Mouse (Mus musculus): ENCODE data around the gene Ptprk. TPM values are rescaled to one million over a fixed set of nuclear protein-coding genes. Genes with fewer than 3 reads are reported as not detected.
A peak's percentile ranks its signal among the peaks of the same experiment; 100 is the strongest.

Gene Ptprk
- polyA plus RNA-seq, 1 experiment: 28.0 TPM

DNA sequence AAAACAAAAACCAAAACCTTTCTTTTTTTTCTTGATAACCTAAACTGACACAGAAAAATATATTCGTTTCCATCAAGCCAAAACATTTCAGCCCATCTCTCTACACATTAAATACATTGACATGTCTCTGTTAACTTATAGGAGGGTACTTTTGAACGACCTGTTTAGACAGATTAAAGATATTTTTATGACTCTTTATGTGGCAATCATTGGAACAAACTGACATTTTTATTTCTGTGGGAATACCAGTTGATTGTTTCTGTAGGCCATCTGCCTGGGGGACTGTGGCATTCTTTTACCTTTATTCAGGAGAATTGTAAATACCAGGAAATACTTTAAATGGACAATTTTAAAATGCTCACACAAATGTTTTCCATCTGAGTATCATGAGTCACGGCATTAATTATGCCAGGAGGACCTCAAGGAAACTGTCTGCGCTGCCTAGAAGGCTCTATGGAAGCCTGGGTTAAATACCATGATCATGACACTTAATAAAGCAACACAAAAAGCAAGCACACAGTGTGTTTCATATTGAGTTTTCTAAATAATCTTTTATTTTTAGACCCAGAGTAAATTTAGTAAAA, 229.8 kb downstream of the Ptprk start:
- Histone ChIP-seq H3K4me3 (ENCODE audit: insufficient read depth, low read length) (no peak overlapping the region), H3K27ac (ENCODE audit: insufficient read depth, low read length) (peak overlapping the region; percentile 38; the same call in 1 of the 2 replicates), H3K4me1 (ENCODE audit: control insufficient read depth, insufficient read depth, low read length) (no peaks in the 10 kb centered on the region)
- no peak for TF ChIP-seq CTCF (IDR thresholded peaks at IDR 0.05; ENCODE audit: borderline replicate concordance, insufficient read depth, low read length)
- TF ChIP-seq POLR2A (IDR thresholded peaks at IDR 0.05; ENCODE audit: low read depth, low read length): no peak

DNA sequence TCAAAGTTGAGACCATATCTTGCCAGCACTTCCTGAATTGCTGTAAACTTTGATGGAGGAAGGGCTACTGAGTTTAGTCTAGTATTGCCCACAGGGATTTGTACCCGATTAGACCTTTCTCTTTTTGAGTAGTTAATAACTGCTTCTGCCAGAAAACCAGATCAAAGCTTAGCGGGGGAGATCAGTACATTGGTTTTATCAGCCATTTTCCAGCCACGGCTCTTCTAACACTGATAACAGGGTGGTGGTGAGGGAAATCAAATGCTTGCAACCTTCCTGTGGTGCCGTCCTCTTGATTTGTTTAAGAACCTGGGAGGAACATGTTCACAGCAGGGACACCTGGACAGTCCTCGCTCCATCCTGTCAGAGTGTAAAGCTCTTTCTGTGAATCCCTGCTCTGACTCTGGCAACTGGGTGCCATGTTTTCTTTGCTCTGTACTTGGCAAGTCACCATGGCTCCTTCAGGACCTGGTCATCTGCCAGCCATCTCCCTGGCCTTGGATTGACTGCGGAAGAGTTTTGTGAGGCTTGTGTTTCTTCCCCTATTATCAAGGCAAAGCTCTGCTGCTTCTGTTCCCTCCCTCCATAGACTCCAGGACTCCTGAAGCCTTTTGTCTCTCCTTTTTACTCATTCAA, 231.9 kb downstream of the Ptprk start:
- H3K27ac ChIP-seq (ENCODE audit: insufficient read depth, low read length): no peak overlapping the region
- H3K4me1 ChIP-seq (ENCODE audit: control insufficient read depth, insufficient read depth, low read length): no peaks in the 10 kb centered on the region
- no peak overlapping the region for H3K4me3 ChIP-seq (ENCODE audit: insufficient read depth, low read length)
- TF ChIP-seq POLR2A (IDR thresholded peaks at IDR 0.05; ENCODE audit: low read depth, low read length): no peak
- TF ChIP-seq CTCF (IDR thresholded peaks at IDR 0.05; ENCODE audit: borderline replicate concordance, insufficient read depth, low read length): no peak

DNA sequence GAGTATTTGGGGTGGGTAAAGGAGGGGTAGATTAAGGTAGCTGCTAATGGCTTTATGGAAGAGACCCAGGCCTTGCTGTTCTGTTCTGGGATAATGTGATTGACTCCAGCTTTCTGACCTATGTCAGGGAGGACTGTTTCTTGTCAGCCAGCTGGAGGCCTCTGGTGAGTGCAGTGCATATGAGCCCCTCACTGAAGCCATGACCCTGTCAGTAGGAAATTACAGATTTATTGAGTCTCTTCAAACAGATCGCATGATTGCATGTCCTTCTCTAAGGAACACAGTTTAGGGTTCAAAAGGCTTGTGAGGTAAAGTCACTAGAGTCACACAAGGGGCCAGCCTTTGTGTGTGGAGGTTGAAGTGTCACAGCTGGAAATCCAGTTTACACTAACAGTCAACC, 236.7 kb downstream of the Ptprk start:
- no peak overlapping the region for H3K27ac ChIP-seq (ENCODE audit: insufficient read depth, low read length)
- TF ChIP-seq CTCF (IDR thresholded peaks at IDR 0.05; ENCODE audit: borderline replicate concordance, insufficient read depth, low read length) (no peak), POLR2A (IDR thresholded peaks at IDR 0.05; ENCODE audit: low read depth, low read length) (no peak)

DNA sequence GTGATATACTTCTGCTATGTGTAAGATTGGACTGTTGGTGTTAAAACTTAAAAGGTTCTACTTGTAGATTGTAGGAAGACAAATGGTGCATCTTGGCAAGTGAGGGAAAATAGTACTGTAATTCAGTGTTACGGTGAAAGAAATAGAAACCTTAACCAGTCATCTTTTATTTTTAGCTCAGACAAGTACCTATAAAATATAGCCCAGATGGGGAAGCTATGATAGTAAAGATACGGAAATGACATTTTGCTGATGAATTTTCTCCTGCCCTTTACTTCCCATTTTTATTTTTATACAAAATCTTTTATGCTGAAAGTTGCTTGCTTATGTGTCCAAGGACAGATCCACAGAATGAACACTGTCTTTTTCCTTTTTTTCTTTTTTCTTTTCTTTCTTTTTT, 248.4 kb downstream of the Ptprk start:
- TF ChIP-seq POLR2A (IDR thresholded peaks at IDR 0.05; ENCODE audit: low read depth, low read length): no peak
- TF ChIP-seq CTCF (IDR thresholded peaks at IDR 0.05; ENCODE audit: borderline replicate concordance, insufficient read depth, low read length): no peak
- H3K27ac ChIP-seq (ENCODE audit: insufficient read depth, low read length): no peak overlapping the region
- H3K4me1 ChIP-seq (ENCODE audit: control insufficient read depth, insufficient read depth, low read length): no peaks in the 10 kb centered on the region
- H3K4me3 ChIP-seq (ENCODE audit: insufficient read depth, low read length): no peak overlapping the region

More for the DNA sequence above, 236.7 kb downstream of the Ptprk start:
- Histone ChIP-seq H3K4me1 (ENCODE audit: control insufficient read depth, insufficient read depth, low read length) (no peaks in the 10 kb centered on the region), H3K4me3 (ENCODE audit: insufficient read depth, low read length) (no peak overlapping the region)

DNA sequence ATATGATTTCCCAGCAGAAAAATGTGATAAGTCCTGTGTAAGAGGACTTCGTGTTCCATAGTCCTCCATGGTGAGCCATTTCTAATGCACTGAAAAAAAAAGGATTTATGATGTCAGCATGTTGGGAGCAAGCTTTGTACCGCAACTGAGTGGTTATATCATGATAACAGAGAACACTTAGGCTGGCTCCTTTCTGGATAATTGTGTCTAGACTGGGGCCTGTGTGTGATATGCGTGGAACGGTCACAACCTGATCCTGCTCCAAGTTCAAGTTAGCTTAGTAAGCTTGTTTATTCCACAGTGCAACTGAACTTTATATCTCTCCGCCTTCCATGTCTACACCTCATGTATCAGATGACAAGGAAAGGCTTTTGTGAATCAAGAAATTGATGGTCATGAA, 260.6 kb downstream of the Ptprk start:
- Histone ChIP-seq H3K4me1 (ENCODE audit: control insufficient read depth, insufficient read depth, low read length) (no peaks in the 10 kb centered on the region), H3K27ac (ENCODE audit: insufficient read depth, low read length) (no peak overlapping the region), H3K4me3 (ENCODE audit: insufficient read depth, low read length) (no peak overlapping the region)
- TF ChIP-seq CTCF (IDR thresholded peaks at IDR 0.05; ENCODE audit: borderline replicate concordance, insufficient read depth, low read length) (no peak), POLR2A (IDR thresholded peaks at IDR 0.05; ENCODE audit: low read depth, low read length) (no peak)

DNA sequence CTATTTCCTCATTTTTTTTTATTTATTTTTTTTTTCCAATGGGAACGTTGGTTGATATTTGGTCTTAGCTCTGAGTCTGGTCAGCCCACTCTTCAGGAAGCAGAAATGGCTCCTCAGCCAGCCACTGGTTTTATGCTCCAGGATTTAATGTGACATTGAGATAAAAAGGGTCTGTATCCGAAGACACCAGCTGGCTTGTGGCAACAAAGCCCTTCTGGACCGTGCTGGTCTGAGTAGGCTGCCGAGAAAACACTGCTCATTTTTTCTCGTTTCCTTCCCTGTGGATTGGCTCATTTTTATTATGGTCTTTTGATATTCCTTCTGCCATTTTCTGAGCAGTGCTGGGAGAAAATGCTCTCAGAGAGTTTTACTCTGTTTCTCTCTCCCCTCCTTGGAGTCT, 263.9 kb downstream of the Ptprk start:
- Histone ChIP-seq H3K27ac (ENCODE audit: insufficient read depth, low read length) (no peak overlapping the region), H3K4me3 (ENCODE audit: insufficient read depth, low read length) (no peak overlapping the region), H3K4me1 (ENCODE audit: control insufficient read depth, insufficient read depth, low read length) (no peaks in the 10 kb centered on the region)
- no peak for TF ChIP-seq CTCF (IDR thresholded peaks at IDR 0.05; ENCODE audit: borderline replicate concordance, insufficient read depth, low read length)
- no peak for TF ChIP-seq POLR2A (IDR thresholded peaks at IDR 0.05; ENCODE audit: low read depth, low read length)

DNA sequence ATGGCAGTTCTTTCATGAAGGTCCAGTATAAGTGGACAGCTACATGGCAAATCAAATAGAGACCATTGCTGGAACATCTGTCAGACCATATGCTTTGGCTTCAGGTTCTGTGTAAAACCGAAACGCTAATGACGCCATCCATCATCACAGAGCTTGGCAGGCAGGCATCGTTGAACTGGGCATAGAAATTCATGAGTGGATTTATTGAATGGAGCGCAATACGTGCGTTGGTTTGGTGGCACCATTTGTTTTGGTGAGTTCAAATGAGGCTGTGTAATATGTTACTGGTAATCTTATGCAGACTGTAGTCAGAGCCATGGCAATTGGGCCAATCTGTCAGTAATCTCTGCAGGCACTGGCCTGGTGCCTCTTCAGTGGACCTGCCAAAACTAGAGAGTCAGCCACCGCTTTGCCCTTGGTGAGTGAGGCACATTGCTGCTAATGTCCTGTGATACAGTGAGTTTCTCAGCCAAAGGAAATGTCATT, 270.6 kb downstream of the Ptprk start:
- Histone ChIP-seq H3K27ac (ENCODE audit: insufficient read depth, low read length) (no peak overlapping the region), H3K4me3 (ENCODE audit: insufficient read depth, low read length) (no peak overlapping the region), H3K4me1 (ENCODE audit: control insufficient read depth, insufficient read depth, low read length) (no peaks in the 10 kb centered on the region)
- TF ChIP-seq POLR2A (IDR thresholded peaks at IDR 0.05; ENCODE audit: low read depth, low read length): no peak
- TF ChIP-seq CTCF (IDR thresholded peaks at IDR 0.05; ENCODE audit: borderline replicate concordance, insufficient read depth, low read length): no peak

DNA sequence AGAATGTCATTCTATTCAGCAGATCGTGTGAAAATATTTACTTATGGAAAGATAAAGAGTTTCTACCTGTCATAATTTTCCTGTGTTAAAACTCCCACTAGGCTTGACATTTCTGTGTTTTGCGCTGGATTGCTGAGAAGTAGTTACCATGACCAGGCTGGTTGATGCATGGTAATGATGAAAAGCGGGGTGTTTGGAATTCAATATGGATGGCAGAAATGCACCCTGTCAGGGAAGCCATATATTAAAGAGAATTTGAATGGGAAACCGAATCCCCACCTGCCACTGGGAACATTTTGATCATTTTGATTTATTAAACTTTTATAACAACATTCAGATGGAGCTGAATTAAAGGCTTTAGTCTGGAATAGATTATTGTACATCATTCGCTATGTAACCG, 290.7 kb downstream of the Ptprk start:
- Histone ChIP-seq H3K27ac (ENCODE audit: insufficient read depth, low read length) (no peak overlapping the region), H3K4me1 (ENCODE audit: control insufficient read depth, insufficient read depth, low read length) (no peaks in the 10 kb centered on the region), H3K4me3 (ENCODE audit: insufficient read depth, low read length) (no peak overlapping the region)
- TF ChIP-seq POLR2A (IDR thresholded peaks at IDR 0.05; ENCODE audit: low read depth, low read length) (no peak), CTCF (IDR thresholded peaks at IDR 0.05; ENCODE audit: borderline replicate concordance, insufficient read depth, low read length) (no peak)

DNA sequence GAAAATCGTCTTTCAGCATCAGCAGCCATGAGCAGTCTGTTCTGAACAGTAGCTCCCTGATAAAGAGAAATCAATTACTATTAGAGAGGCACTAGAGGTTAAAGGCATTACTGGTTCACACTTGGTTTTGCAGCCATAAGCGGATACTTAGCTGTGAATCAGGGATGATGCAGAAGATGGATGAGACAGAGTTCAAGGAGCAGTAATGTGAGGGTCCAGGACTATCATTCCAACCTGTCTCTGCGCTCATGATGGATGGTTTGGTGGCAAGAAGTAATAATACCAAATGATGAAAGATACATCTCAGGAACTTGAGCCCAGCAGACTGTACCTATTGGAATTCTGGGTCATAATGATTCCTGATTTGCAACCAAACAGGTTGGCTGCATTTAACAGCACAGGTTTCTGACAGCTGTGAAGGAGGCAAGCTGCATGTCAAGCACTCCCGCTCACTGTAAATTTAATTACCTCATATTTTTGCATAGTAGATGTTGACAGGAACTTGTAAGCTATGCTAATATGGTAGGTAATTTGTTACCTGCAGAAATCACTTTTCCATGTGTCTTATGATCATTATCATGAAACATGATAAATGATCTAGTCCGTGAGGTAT, 291.6 kb downstream of the Ptprk start:
- H3K27ac ChIP-seq (ENCODE audit: insufficient read depth, low read length): no peak overlapping the region
- no peaks in the 10 kb centered on the region for H3K4me1 ChIP-seq (ENCODE audit: control insufficient read depth, insufficient read depth, low read length)
- no peak overlapping the region for H3K4me3 ChIP-seq (ENCODE audit: insufficient read depth, low read length)
- TF ChIP-seq POLR2A (IDR thresholded peaks at IDR 0.05; ENCODE audit: low read depth, low read length) (no peak), CTCF (IDR thresholded peaks at IDR 0.05; ENCODE audit: borderline replicate concordance, insufficient read depth, low read length) (no peak)

DNA sequence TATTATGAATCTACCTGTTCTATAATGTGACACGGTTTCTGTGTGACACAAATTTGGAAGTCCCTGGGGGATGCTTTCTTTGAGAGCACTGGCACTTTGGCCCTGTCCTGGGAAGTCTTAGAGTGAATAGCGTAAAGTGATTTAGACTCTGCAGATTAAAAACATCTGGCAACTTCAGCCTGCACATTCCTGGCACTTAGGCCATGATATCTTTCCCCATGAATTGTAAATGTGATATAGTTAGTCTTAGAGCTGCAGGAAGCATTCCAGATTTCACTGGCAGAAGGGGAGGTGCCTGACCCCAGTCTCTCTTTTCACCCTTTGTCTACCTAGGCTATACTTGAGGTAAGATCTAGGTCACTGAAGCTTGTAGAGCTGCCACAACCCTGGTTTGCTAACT, 295.2 kb downstream of the Ptprk start:
- no peak for TF ChIP-seq CTCF (IDR thresholded peaks at IDR 0.05; ENCODE audit: borderline replicate concordance, insufficient read depth, low read length)
- TF ChIP-seq POLR2A (IDR thresholded peaks at IDR 0.05; ENCODE audit: low read depth, low read length): no peak
- H3K4me1 ChIP-seq (ENCODE audit: control insufficient read depth, insufficient read depth, low read length): no peaks in the 10 kb centered on the region
- H3K4me3 ChIP-seq (ENCODE audit: insufficient read depth, low read length): no peak overlapping the region
- H3K27ac ChIP-seq (ENCODE audit: insufficient read depth, low read length): no peak overlapping the region

All from embryonic fibroblast, embryonic 13.5 days (primary cell).